Mouse (Mus musculus) cerebellum, adult 11 months (tissue): ENCODE measurements around the gene Tulp2.

Source experiments
- DNase-seq: peaks from one replicate; pipeline ENCODE4 v3.0.0; 2022

The Tulp2 gene

GRCm38 (mm10) chr7:45560241-45560640 lies 78.6 kb downstream of the Tulp2 start:
- DNase-seq = no peak

GRCm38 (mm10) chr7:45560843-45561623 lies 79.4 kb downstream of the Tulp2 start:
- peak; percentile 74 for DNase-seq

GRCm38 (mm10) chr7:45561624-45562520 lies 80.2 kb downstream of the Tulp2 start:
- DNase-seq = no peak

- no peak for DNase-seq
Measured at GRCm38 (mm10) chr7:45564811-45565210, 83.1 kb downstream of the Tulp2 start.

- no peak for DNase-seq
Measured at GRCm38 (mm10) chr7:45565446-45565845, 83.8 kb downstream of the Tulp2 start.

- no peak for DNase-seq
Measured at GRCm38 (mm10) chr7:45567112-45567779, 85.6 kb downstream of the Tulp2 start.

- DNase-seq = peak; percentile 88
Measured at GRCm38 (mm10) chr7:45567780-45568516, 86.3 kb downstream of the Tulp2 start.

- no peak for DNase-seq
Measured at GRCm38 (mm10) chr7:45568601-45569473, 87.2 kb downstream of the Tulp2 start.

- peak; percentile 71 for DNase-seq
Measured at GRCm38 (mm10) chr7:45570103-45570741, 88.5 kb downstream of the Tulp2 start, which contains the start of gene Bcat2. Gene Bcat2 (plus strand): TSS chr7:45570153.

- DNase-seq = no peak
Measured at GRCm38 (mm10) chr7:45571966-45572365, 90.3 kb downstream of the Tulp2 start.
